Mouse (Mus musculus) thymus, adult 18-20 months (tissue): ENCODE data around the gene Ildr1.

Experiments
- DNase-seq, 2 experiments: peaks; one replicate each; pipeline ENCODE4 v3.0.0; 2022; ENCODE audit warnings: mixed read lengths in 2 of 2

The Ildr1 gene

DNA sequence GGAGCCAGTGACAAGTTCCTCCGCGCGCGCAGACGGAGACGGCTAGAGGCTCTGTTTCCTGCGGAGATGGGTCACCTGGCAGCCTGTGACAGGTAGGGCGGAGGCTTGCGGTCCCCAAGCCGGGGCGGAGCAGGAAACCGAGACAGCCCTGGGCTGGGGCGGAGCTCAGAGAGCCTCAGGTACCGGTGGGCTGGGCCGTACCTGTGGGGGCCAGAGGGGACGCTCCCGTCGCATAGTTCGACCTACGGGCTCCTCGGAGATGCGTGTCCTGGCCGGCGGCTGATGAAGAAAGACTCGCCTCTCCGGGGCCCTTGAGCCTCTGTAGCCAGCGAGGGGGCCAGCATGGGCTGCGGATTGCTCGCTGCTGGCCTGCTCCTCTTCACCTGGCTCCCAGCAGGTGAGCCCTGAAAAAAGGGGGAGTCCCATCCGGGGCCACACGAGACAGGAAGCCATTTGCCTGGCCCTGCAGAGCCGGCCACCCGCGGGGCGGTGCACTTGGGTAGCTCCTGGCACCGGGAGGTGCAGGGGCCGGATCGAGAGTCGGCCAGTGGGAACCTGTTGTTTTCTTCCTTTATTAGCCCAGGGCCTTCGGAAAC lies at the start of gene Ildr1:
Ildr1 (plus strand) TSS at position 161 of the 596 bp plus-strand sequence.
- peak in 1 of 2 experiments; percentile 6 for DNase-seq

DNA sequence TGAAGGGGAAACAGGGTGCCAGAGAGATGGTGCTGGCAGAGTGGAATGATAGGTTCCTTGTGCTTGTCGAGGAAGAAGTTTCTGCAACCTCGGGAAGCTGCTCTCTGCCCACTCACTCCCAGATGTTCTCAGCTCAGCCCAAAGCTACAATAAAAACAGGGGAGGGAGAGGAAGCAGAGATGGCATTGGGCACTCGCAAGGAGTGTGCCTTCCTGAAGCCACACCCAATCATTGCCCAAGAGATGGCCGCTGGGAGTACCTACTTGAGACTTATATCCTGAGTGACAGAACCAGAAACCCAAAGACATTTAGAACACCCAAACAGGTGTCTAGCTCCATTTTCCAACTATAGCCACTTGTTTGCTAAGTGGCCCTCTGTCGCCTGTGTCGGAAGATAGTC lies 48.7 kb upstream of the Ildr1 start:
- no peak for DNase-seq

DNA sequence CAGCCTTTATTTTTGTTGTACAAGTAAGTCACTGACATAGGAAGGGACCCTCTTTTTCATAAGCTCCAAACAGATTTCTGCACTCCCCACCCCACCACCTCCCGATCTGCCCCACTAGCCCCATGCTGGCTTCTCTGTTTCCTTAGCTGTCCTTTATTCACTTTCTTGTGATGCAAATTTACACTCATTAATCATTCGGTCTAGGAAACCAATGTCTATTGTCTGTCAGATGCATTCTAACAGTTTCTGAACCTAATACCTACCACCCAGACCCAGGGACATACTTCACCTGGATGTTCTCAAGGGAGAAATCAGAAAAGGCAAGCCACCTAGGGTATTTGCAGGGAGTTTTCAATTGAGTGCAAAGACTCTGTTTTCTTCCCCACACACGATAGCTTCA lies 44.5 kb upstream of the Ildr1 start:
- no peak for DNase-seq

GRCm38 (mm10) chr16:36650511-36650910 lies 43.3 kb upstream of the Ildr1 start:
- no peak for DNase-seq

- no peak for DNase-seq
Observed at GRCm38 (mm10) chr16:36651174-36651766, 42.5 kb upstream of the Ildr1 start.

- no peak for DNase-seq
Observed at GRCm38 (mm10) chr16:36655199-36655598, 38.6 kb upstream of the Ildr1 start.

- DNase-seq: no peak
Observed at GRCm38 (mm10) chr16:36655910-36656309, 37.9 kb upstream of the Ildr1 start.

GRCm38 (mm10) chr16:36661330-36661729 lies 32.4 kb upstream of the Ildr1 start:
- DNase-seq: no peak

GRCm38 (mm10) chr16:36663484-36663883 lies 30.3 kb upstream of the Ildr1 start:
- no peak for DNase-seq

DNA sequence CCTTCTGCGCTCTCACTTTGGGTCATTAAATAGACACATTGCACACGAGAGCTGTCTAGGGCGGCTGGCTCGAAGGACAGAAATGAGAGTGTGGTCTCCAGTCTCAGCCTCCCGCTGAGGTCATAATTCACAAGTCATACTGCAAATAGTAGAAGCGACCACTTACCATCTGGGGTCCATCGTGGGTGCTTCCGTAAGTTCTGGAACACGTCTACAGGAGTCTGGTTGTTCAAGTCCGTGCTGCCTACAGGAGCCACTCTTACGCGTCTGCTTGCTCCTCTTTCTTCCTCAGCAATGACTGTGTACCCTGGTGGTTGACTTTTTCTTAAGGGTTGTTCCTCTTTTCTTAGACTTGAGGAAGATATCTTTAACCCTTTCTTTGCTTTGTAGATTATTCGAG lies 28.0 kb upstream of the Ildr1 start, which contains the start of gene Cd86:
Cd86 (minus strand) TSS at position 300 of the 400 bp plus-strand sequence.
- no peak for DNase-seq

DNA sequence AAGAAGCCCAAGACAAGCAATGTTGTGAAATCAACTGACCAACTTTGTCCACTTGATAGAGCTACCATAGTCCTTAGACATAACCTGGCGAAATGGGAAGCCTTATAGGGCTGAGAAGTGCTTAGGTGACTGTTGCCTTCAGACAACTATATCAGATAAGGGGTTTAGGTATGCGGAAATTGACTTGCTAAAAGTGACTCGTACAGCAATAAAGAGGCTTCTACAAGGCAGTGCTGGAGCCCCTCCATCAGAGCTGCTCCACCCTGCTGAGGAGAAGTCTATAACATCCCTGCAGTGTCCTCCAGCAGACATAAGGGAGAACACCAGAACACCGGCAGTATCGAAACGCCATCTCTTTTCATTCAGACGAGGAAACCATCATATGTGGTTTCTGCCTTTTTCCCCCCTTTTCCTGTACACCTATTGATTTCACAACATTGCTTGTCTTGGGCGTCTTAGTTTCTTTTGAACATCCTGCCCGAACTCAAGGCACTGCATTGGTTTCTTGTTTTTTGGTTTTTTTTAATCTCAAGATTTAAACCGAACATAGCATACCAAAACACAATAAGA lies 27.2 kb upstream of the Ildr1 start:
- DNase-seq: no peak

DNA sequence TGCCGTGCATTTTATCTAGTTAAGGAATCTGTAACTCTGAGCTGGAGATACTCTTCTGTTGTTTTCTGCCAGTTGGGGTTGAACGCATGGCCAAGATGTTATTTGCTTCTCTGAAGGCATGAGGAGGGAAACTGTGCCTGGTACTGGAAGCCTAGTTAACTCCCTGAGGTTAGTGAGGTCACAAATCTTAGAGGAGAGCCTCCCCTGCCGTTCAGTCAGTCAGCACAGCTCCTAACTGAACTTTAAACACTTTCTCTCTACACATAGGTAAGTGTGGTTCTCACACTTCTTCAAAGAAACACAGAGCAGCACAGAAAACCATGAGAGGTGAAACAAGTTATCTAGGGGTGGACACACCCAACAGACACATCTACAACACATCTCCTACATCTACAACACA lies 23.2 kb upstream of the Ildr1 start:
- DNase-seq: no peak

DNA sequence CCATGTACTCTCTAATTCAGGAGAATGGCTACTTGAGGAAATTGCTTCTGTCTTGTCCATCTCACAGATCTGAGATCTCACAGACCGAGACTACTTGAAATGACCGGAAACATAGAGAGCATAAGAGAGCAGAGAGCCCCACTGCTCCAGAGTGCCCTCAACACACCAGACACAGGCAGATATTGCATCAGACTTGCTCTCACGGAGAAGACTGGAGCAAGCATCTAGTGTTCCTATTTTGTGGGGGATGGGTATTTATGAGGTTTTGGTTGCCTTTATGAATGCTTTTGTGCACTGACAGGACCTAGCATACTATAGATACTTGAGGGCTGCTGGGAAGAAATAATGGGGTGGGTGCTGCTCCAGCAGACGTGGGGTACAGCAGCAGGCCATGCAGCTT lies 20.6 kb upstream of the Ildr1 start:
- no peak for DNase-seq

DNA sequence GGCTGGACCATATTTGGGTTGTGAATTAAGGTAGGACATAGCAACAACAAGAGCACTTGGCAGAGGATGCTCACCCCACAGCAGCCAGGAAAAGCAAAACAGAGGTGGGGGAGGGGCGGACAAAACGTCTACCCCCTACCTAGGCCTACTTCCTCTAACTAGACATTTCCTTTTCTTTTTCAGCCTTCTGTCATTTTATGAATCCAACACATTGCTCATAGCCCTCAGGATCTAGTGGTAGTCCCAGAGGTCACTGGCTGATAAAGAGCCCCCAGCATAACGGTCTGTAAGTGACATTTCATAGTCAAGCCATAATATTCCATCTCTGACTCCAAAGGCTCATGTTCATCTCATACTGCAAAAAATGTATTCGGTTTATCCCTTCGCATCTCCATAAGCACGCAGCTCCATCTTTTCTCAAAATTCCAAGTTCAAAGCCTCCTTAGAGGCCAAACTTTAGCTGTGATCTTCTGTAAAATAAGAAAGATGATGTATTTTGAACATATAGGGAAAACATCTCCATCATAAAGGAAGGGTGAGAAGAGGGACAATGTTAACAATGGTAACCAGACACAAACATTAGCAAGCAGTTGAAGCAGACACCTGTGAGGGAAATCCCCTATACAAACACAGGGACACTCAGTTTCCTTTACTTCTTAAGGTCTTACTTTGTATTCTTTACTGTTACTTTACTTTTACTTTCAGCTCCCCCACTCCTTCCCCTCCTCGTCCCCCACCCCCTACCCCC lies 19.1 kb upstream of the Ildr1 start:
- DNase-seq: no peak

- no peak for DNase-seq
Observed at GRCm38 (mm10) chr16:36675304-36675703, 18.5 kb upstream of the Ildr1 start.

DNA sequence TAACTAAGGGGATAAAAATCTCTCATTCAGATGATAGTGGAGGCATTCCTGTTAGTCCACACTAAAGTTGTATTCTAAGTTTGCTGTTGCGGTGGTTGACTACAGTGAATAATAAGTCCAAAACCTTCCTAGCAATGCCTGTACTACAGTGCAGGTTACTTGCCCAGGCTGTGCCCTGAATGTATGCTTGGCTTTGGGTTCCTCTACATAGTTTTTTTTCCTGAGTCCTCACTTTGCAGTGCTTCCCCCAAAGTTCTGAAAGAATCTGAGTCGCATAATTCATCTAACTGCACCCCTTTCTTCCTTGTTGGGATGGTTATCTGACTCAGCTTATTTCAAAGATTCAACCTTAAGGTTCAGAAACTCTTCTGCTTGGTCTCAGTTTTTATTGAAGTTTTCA lies 17.9 kb upstream of the Ildr1 start:
- DNase-seq: no peak

DNA sequence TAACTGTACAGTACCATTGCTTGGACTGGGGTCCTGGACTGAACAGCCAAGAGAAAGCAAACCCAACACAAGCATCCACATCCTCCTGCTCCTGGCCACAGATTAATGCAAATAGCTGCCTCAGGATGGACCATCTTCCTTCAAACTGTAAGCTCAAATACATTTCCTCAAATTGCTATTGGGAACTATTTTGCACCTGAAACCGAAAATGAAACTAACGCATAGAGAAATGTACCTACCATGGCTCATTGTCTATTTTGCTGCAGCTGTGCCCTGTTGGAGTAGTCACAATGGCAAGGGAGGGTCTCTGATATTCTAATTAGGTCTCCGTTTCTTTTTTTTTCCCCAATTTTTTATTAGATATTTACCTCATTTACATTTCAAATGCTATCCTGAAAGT lies 11.9 kb upstream of the Ildr1 start:
- no peak for DNase-seq

DNA sequence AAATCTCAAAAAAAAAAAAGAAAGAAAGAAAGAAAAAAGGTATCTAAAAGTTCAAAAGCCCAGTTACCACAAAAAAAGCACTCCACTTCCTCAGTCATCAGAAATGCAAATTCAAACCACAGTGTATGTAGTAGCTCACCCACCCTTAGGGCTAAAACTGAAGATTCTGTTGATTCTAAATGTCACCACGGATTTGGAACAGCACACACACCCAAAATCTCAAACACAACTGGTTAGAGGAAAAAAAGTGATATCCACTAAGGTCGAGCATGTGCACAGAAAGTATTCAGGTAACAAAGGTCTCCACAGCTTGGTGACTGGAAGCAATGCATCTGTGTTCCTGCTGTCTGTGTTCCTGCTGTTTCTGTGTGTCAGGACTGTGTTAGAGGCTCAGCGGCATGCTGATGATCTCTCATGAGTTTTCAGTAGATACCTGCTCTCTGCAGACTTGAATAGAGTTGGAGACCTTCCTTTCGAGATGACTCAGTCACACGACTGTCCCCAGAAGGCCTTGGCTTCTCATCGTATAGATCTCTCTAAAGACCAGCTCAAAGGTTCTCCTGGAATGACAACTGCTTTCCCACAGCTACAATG lies 9.4 kb upstream of the Ildr1 start:
- no peak for DNase-seq

DNA sequence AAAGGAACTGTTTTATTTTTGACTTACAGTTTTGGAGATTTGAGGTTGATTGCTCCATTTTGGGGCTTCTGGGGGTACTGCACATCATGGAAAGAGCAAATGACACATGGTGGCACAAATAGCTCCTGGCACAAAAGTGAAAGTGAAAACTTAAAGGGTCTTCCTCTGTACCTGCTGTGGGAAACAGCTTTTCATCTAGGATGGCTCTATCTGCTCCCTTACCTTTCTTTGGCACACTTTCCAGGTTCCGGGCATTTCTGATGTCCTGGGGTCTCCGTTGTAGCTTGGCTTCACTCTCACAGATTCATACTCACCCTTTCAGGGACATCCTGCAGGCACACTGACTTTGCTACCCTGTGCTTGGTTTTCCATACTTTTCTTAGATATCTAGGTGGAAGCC lies 5.7 kb upstream of the Ildr1 start:
- DNase-seq: no peak

DNA sequence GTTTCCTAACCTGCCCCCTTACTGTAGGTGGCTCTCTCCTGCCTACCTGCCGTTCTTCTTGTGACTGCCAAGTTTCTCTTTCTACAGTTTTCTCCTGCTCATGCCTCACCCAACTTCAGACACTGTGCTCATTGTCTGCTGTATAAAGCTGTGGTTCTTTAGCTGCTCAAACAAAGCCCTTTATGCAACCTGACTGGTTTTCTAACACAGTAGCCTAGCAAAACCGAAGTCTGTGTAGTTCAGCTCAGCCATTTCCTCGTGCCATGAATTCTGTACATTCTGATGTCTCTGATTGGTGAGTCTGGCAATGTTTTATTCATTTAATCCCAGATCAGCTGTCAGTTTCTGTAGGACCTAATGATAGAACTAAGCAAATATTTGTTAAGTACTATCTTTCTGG lies 2.3 kb upstream of the Ildr1 start:
- no peak for DNase-seq

- DNase-seq: no peak
Observed at GRCm38 (mm10) chr16:36694798-36695290, 1.1 kb downstream of the Ildr1 start.

- no peak for DNase-seq
Observed at GRCm38 (mm10) chr16:36697331-36697730, 3.6 kb downstream of the Ildr1 start.

DNA sequence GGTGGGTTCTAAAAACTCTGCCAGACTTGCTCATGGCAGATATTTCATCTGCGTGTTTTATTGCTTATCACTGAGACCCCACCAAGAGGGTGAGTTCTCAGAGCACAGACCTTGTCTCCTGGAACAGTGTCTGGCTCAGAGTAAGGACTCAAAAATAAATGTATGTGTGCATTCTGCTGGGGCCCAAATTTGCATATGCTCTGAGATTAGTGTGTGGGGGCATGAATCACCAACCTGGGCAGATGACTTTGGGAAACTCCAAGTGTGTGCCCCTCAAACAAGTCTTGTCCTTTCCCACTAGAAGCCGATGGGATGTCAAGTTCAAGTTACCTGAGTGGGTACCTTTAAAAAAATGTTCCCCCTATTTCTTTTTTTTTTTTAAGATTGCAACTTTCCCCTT lies 6.7 kb downstream of the Ildr1 start:
- DNase-seq: no peak
